Mouse (Mus musculus) layer of hippocampus, postnatal 25 days (tissue): ENCODE data around the gene Igfbp1. TPM values are rescaled to one million over a fixed set of nuclear protein-coding genes. Genes with fewer than 3 reads are reported as not detected.

Experiments used
- DNase-seq, 2 experiments: peaks; one replicate each; pipeline ENCODE4 v3.0.0; 2022; ENCODE audit warnings: mixed read lengths in 2 of 2, low spot score in 1 of 2; ENCODE audit errors: extremely low spot score in 1 of 2
- total RNA-seq, 2 experiments: library from RNA; stranded (reverse); gene quantifications; 2 replicates each; pipeline ENCODE4 v1.2.3; 2021

Igfbp1 gene
- not detected for total RNA-seq

DNA sequence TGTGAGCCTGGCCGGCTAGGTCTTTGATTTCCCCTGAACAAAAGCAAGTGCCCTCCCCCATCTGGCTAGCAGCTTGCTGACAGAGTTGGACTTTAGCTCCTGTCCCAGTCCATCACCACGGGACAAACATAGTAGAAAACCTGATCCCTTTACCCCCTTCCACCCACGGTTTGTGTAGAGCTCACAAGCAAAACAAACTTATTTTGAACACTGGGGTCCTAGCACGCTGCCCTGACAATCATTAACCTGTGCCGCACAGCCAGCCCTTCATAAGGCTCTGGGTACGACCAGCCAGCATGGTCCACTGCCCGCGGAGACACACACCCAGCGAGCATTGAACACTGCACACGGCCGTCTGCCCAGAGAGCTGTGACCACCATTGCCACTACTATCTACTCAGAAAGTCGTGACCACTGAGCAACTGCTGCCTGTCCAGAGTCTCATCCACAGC lies at the start of gene Igfbp1:
Gene Igfbp1, plus strand, starts transcription at position 292 of the 451 bp plus-strand sequence.
- DNase-seq: no peak

DNA sequence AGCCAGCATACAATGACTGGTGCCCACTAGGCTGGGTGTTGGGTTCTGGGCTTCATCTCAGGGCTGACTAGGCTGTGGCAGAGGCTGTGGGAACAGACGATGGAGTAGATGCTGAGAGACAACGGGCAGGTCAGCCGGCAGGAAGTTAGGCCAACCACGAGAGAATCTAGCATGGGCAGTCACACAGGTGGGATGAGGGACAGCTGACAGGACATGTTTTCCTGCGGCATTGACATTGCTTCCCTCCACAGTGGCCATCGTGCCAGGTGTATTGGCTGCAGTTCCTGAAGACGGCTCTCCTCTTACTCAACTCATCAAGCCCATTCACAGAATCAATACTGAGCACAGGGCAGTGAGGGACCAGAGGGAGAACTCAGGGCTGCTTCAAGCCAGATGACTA lies 49.6 kb upstream of the Igfbp1 start:
- no peak for DNase-seq

GRCm38 (mm10) chr11:7149471-7149870 lies 48.1 kb upstream of the Igfbp1 start:
- no peak for DNase-seq

DNA sequence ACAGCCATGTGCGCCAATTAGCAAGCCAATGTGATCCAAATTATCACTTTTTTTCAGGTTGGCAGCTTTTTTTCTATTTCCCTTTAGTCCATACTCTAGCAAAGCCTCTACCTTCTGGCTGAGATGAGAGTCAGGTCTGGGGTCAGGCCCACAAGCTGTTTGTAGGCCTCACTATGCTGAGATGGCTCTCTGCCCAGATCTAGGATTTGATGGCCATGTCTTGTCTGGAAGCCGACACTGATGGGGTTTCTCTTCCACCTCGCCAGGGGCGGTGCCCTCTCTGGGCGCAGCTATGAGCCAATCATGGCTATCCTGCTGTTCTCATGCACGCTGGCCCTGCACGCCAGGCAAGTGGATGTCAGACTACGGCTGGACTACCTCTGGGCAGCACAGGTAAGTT lies 47.1 kb upstream of the Igfbp1 start:
- DNase-seq: no peak

GRCm38 (mm10) chr11:7152371-7152770 lies 45.2 kb upstream of the Igfbp1 start:
- no peak for DNase-seq

DNA sequence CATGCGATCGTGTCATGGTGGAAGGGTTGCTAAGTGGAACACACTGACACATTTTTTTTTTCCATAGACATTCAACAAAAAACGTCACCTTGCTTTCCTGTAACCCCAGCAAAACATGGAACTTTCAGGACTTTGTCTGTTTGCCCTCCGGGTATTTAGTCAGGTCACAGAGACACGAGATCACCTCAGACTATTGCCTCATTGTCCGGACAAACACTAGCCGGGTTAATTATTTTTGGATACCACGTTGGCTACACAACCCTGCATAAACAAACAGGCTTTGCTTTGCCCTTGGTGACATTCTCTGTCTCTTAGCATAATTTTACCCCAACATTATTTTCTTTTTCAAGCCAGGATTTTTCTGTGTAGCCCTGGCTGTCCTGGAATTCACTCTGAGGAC lies 44.5 kb upstream of the Igfbp1 start:
- DNase-seq: no peak

- DNase-seq: no peak
Observed at GRCm38 (mm10) chr11:7156427-7156826, 41.2 kb upstream of the Igfbp1 start.

DNA sequence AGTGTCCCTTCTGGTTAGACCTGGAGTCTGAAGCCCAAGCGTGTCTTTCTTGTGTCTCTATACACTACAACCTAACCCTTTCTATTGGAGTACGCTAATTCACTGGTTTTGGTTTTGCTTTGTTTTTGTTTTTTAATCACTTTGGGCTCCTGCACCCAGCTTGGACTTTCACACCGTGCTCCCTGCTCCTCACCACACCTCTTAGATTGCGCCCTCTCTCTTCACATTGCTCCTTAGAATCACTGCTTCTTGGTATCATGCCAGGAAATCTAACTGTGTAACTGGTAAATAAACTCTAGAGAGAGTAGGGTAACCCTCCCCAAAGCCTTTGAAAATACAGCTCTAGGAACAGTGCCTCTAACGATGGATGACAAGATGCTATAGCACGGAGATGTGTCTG lies 39.4 kb upstream of the Igfbp1 start:
- no peak for DNase-seq

GRCm38 (mm10) chr11:7160146-7160545 lies 37.4 kb upstream of the Igfbp1 start:
- DNase-seq: no peak

DNA sequence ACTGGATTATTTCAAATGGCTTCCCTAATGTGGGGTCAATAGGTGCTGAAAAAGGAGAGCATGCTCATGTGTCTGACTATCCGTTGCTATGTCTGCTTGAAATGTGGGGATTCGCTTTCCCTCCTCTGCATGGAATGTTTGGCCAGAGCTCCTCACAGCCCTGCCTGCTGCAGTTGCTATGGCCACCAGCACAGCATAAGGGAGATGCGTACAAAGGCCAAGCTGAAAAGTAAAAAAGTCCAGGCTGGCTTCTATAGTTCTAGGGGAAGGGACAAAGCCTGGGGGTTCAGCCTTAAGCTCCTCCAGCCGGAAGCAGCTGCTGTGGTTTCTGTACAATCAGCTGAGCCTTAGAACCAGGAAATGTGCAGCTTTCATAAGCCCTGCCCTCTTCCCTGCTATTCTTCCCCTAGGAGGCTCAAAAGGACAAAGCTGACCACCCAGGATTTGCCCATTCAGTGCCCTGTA lies 36.9 kb upstream of the Igfbp1 start:
- no peak for DNase-seq

- peak in 1 of 2 experiments; percentile 23 for DNase-seq
Observed at GRCm38 (mm10) chr11:7161502-7162174, 35.9 kb upstream of the Igfbp1 start.

- no peak for DNase-seq
Observed at GRCm38 (mm10) chr11:7164416-7164815, 33.2 kb upstream of the Igfbp1 start.

DNA sequence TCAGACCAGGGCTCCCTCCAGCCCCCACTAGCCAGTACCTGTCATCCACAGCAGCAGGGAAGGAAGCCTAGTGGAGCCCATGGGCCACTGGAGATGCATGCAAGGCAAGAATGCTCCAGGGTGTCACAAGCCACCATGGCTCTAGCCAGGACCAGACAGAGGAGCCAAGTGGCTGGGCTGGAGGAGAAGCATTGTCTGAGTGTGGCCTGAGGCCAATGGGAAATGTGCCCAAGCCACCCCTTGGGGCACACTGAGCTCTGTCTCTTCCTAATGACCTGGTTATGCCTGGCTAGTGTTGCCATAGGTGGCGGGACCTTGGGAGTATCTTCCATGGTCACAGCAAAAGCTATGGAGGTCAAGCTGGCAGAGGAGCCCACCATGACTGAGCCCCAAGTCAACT lies 27.9 kb upstream of the Igfbp1 start:
- DNase-seq: no peak

DNA sequence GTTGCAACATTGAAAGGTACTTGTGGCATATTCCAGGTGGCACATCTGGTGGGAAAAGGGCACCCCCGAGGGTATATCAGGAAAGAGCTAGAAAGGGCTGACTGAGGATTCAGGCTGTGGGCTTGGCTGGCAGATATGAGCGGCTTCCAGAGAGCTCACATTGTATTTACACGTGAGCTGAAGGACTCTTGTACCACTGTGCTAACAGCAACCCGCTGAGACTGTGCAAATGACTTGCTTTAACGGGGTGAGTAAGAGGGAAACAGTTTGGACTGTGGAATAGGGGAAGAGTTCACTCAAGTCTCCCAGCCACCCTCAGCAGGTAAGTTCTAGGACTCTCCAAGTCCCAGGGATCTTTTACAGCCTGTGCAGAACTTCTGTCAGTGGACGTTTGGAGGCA lies 23.9 kb upstream of the Igfbp1 start:
- DNase-seq: no peak

GRCm38 (mm10) chr11:7178724-7179123 lies 18.9 kb upstream of the Igfbp1 start:
- DNase-seq: no peak

DNA sequence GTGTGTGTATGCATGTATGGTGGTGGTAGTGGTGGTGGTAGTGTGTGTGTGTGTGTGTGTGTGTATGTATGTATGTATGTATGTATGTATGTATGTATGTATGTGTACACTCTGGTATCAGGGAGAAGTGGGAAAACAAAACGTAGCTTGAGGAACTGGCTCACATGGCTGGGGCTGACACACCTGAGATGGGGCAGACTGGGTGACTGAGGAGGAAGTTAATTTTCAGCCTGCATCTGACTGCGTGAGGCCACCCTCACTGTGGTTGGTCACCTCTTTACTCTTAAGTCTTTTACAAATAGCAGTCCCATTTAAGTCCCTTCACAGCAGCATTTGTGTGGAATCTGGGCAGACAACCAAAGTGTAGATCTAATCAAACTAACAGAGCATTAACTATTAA lies 18.3 kb upstream of the Igfbp1 start:
- DNase-seq: no peak

DNA sequence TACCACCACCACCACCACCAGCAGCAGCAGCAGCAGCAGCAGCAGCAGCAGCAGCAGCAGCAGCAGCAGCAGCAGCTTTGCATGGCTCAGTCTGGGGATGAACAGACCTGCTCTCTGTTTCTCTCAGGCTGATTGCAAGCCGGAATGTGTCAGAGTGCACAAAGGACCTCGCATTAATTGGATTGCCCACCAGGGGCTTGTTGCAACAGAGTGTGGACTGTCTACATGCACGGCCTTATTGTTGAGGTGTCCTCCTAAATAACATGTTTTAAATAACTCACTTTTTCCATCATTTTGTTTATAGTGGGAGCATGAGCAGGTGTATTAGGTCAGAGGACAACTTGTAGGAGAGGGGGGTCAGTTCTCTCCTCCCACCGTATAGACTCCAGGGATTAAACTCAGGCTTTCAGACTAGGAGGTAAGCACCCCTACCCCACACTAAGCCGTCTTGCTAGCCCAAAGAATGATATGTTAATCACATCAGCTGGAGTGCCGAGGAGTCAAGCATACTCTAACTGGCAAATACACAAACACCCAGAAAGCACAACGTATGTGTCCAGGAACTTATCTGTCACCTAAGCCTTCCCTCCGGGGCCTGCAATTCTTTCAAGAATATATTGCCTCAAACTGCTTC lies 15.1 kb upstream of the Igfbp1 start:
- DNase-seq: no peak

- DNase-seq: no peak
Observed at GRCm38 (mm10) chr11:7184420-7184819, 13.2 kb upstream of the Igfbp1 start.

DNA sequence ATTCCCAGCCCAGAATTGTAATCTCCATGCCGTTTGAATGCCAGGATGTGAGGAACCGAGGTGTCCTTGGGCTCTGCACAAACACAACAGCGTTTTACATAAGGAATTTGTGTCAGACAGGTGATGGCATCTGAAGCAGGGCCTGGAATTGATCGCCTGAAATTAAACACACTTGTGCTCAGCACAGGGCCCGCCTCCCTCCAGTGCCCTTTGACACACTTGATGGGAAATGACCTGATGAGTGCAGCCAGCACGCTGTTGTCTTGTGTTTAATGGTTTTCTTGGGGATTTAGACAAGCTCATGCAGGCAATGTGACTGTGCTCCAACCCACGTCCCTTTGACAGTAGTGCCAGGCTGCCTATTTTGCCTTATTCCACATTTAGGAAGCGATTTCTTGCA lies 10.1 kb upstream of the Igfbp1 start:
- DNase-seq: no peak

DNA sequence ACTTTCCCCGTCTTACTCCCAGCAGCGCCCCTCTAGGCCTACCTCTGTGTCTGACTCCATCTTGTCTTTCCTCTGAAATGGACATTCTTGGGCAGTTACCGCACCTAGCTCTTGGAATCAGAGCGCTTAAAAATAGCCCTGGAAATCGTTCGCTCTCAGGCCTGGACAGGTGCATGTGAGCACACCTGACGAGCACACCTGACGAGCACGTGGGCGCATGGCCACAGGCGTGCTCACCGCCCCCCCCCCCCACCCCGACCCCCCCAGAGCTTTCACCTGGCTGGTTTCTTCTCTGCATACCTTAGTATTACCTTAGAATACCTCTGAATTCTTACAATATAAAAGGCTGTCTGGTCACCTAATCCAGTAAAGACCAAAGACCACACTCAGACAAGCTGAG lies 9.1 kb upstream of the Igfbp1 start, which contains the start of gene Gm11985:
Gene Gm11985, minus strand, starts transcription at position 101 of the 400 bp plus-strand sequence.
- no peak for DNase-seq

GRCm38 (mm10) chr11:7192710-7193109 lies 4.9 kb upstream of the Igfbp1 start:
- no peak for DNase-seq

- DNase-seq: no peak
Observed at GRCm38 (mm10) chr11:7193134-7193533, 4.4 kb upstream of the Igfbp1 start.
